Mouse (Mus musculus) MEL (cell line): Measurements from ENCODE around the gene Katnb1. TPM values are rescaled to one million over a fixed set of nuclear protein-coding genes. Genes with fewer than 3 reads are reported as not detected.

ENCODE experiments used
- DNase-seq: peaks from one replicate; pipeline ENCODE4 v3.0.0; 2011; ENCODE audit warnings: low read depth, low spot score
- H3K27ac ChIP-seq: 2 replicates; pipeline ENCODE4 v1.5.1; 2012; ENCODE audit warnings: low read depth, mild to moderate bottlenecking, control low read depth, low read length, moderate library complexity; ENCODE audit not compliant: control insufficient read depth
- H3K27me3 ChIP-seq, 2 experiments: fragments of 150-350 bp in 1 of 2; sonication (generic) in 1 of 2; 2 replicates each; pipeline ENCODE4 v1.6.1; 2012; ENCODE audit warnings: low read length in 2 of 2, mild to moderate bottlenecking in 2 of 2, improper control_type of control experiment in 1 of 2, moderate library complexity in 1 of 2; ENCODE audit not compliant: insufficient read depth in 2 of 2, control insufficient read depth in 1 of 2
- H3K36me3 ChIP-seq, 2 experiments: 2 replicates each; pipeline ENCODE4 v1.6.1; 2012 to 2014; ENCODE audit warnings: low read length in 2 of 2, improper control_type of control experiment in 1 of 2, inconsistent platforms in 1 of 2, mild to moderate bottlenecking in 1 of 2; ENCODE audit not compliant: insufficient read depth in 2 of 2, control insufficient read depth in 1 of 2
- H3K4me1 ChIP-seq, 2 experiments: fragments of 150-350 bp in 1 of 2; sonication (generic) in 1 of 2; 2 replicates each; pipeline ENCODE4 v1.6.1; 2012; ENCODE audit warnings: low read length in 2 of 2, improper control_type of control experiment in 1 of 2, mild to moderate bottlenecking in 1 of 2; ENCODE audit not compliant: insufficient read depth in 2 of 2, control insufficient read depth in 1 of 2
- H3K4me3 ChIP-seq, 2 experiments: fragments of 150-350 bp in 1 of 2; sonication (generic) in 1 of 2; 2 replicates each; pipeline ENCODE4 v1.5.1; 2012; ENCODE audit warnings: low read depth in 2 of 2, low read length in 2 of 2, mild to moderate bottlenecking in 2 of 2, moderate library complexity in 2 of 2, control low read depth in 1 of 2, improper control_type of control experiment in 1 of 2; ENCODE audit not compliant: control insufficient read depth in 1 of 2, insufficient read depth in 1 of 2
- H3K79me2 ChIP-seq: 2 replicates; pipeline ENCODE4 v1.6.1; 2012; ENCODE audit warnings: mild to moderate bottlenecking, low read length, moderate library complexity; ENCODE audit not compliant: control insufficient read depth, poor library complexity, insufficient read depth
- H3K9ac ChIP-seq: 2 replicates; pipeline ENCODE4 v1.6.1; 2012; ENCODE audit warnings: low read depth, mild to moderate bottlenecking, control low read depth, low read length, moderate library complexity; ENCODE audit not compliant: control insufficient read depth, poor library complexity, severe bottlenecking
- H3K9me3 ChIP-seq: fragments of 150-350 bp; sonication (generic); replicated peaks from 2 replicates; pipeline ENCODE4 v1.6.1; 2012; ENCODE audit warnings: mild to moderate bottlenecking, low read length, improper control_type of control experiment, moderate library complexity; ENCODE audit not compliant: insufficient read depth
- BHLHE40 ChIP-seq: IDR thresholded peaks from 2 replicates; pipeline ENCODE4 v1.6.1; 2012; ENCODE audit warnings: low read depth, mild to moderate bottlenecking, inconsistent platforms, low read length, improper control_type of control experiment, borderline replicate concordance
- CHD2 ChIP-seq: IDR thresholded peaks from 2 replicates; pipeline ENCODE4 v1.6.1; 2011; ENCODE audit warnings: low read length, improper control_type of control experiment
- CTCF ChIP-seq, 3 experiments: IDR thresholded peaks in 2 of 3; conservative IDR thresholded peaks in 1 of 3; 2 replicates each; pipeline ENCODE4 v1.5.1; 2011 to 2012; ENCODE audit warnings: low read length in 3 of 3, low read depth in 2 of 3, mild to moderate bottlenecking in 2 of 3, improper control_type of control experiment in 1 of 3, inconsistent platforms in 1 of 3, mixed read lengths in 1 of 3, moderate library complexity in 1 of 3; ENCODE audit not compliant: control insufficient read depth in 1 of 3, insufficient read depth in 1 of 3, poor library complexity in 1 of 3, severe bottlenecking in 1 of 3
- E2F4 ChIP-seq: IDR thresholded peaks from 2 replicates; pipeline ENCODE4 v1.6.1; 2011; ENCODE audit warnings: low read depth, low read length, improper control_type of control experiment, borderline replicate concordance
- ELF1 ChIP-seq: IDR thresholded peaks from 2 replicates; pipeline ENCODE4 v1.6.1; 2014; ENCODE audit warnings: low read depth, mild to moderate bottlenecking, inconsistent platforms, low read length, improper control_type of control experiment, moderate library complexity
- EP300 ChIP-seq, 2 experiments: IDR thresholded peaks; 2 replicates each; pipeline ENCODE4 v1.6.1; 2011; ENCODE audit warnings: improper control_type of control experiment in 2 of 2, low read length in 2 of 2, low read depth in 1 of 2, mild to moderate bottlenecking in 1 of 2
- GATA1 ChIP-seq: IDR thresholded peaks from 2 replicates; pipeline ENCODE4 v1.6.1; 2011; ENCODE audit warnings: low read depth, low read length, improper control_type of control experiment
- KAT2A ChIP-seq: conservative IDR thresholded peaks from 2 replicates; pipeline ENCODE4 v1.6.1; 2012; ENCODE audit warnings: low read depth, low read length, improper control_type of control experiment, inconsistent platforms
- MAFK ChIP-seq: IDR thresholded peaks from 2 replicates; pipeline ENCODE4 v1.6.1; 2011; ENCODE audit warnings: low read depth, mild to moderate bottlenecking, low read length, improper control_type of control experiment, borderline replicate concordance
- MAZ ChIP-seq: IDR thresholded peaks from 2 replicates; pipeline ENCODE4 v1.6.1; 2012; ENCODE audit warnings: low read depth, mild to moderate bottlenecking, inconsistent platforms, low read length, improper control_type of control experiment
- MEF2A ChIP-seq: IDR thresholded peaks from 2 replicates; pipeline ENCODE4 v1.6.1; 2014; ENCODE audit warnings: low read depth, mild to moderate bottlenecking, inconsistent platforms, low read length, improper control_type of control experiment; ENCODE audit not compliant: poor library complexity, insufficient replicate concordance, severe bottlenecking; ENCODE audit errors: extremely low read depth
- MXI1 ChIP-seq: IDR thresholded peaks from 2 replicates; pipeline ENCODE4 v1.6.1; 2011; ENCODE audit warnings: mild to moderate bottlenecking, low read depth, low read length, improper control_type of control experiment
- MYC ChIP-seq: IDR thresholded peaks from 2 replicates; pipeline ENCODE4 v1.6.1; 2011; ENCODE audit warnings: low read depth, mild to moderate bottlenecking, low read length, improper control_type of control experiment, moderate library complexity
- POLR2A ChIP-seq, 2 experiments: IDR thresholded peaks; 2 replicates each; pipeline ENCODE4 v1.6.1; 2011 to 2012; ENCODE audit warnings: low read length in 2 of 2, mild to moderate bottlenecking in 2 of 2, control low read depth in 1 of 2, improper control_type of control experiment in 1 of 2, low read depth in 1 of 2, moderate library complexity in 1 of 2; ENCODE audit not compliant: control insufficient read depth in 1 of 2, insufficient read depth in 1 of 2, poor library complexity in 1 of 2
- POLR2AphosphoS2 ChIP-seq: IDR thresholded peaks from 2 replicates; pipeline ENCODE4 v1.6.1; 2011; ENCODE audit warnings: low read length, improper control_type of control experiment
- RCOR1 ChIP-seq: IDR thresholded peaks from 2 replicates; pipeline ENCODE4 v1.6.1; 2012; ENCODE audit warnings: low read depth, mild to moderate bottlenecking, inconsistent platforms, low read length, improper control_type of control experiment
- SIN3A ChIP-seq: IDR thresholded peaks from 2 replicates; pipeline ENCODE4 v1.6.1; 2012; ENCODE audit warnings: low read length, improper control_type of control experiment, inconsistent platforms
- SMC3 ChIP-seq: IDR thresholded peaks from 2 replicates; pipeline ENCODE4 v1.6.1; 2011; ENCODE audit warnings: low read depth, low read length, improper control_type of control experiment
- TAL1 ChIP-seq: IDR thresholded peaks from 2 replicates; pipeline ENCODE4 v1.6.1; 2012; ENCODE audit warnings: mild to moderate bottlenecking, inconsistent platforms, low read length, moderate library complexity, mixed read lengths
- TCF12 ChIP-seq: IDR thresholded peaks from 2 replicates; pipeline ENCODE4 v1.6.1; 2014; ENCODE audit warnings: low read depth, mild to moderate bottlenecking, inconsistent platforms, low read length, improper control_type of control experiment, moderate library complexity
- ZC3H11A ChIP-seq: IDR thresholded peaks from 2 replicates; pipeline ENCODE4 v1.6.1; 2012; ENCODE audit warnings: low read depth, mild to moderate bottlenecking, inconsistent platforms, low read length, improper control_type of control experiment
- ZMIZ1 ChIP-seq: IDR thresholded peaks from 2 replicates; pipeline ENCODE4 v1.6.1; 2012; ENCODE audit warnings: low read depth, mild to moderate bottlenecking, inconsistent platforms, low read length, improper control_type of control experiment, moderate library complexity
- ZNF384 ChIP-seq: IDR thresholded peaks from 2 replicates; pipeline ENCODE4 v1.6.1; 2012; ENCODE audit warnings: low read depth, mild to moderate bottlenecking, inconsistent platforms, low read length, improper control_type of control experiment
- polyA plus RNA-seq, 2 experiments: library from polyadenylated mRNA; stranded (reverse) in 1 of 2; unstranded in 1 of 2; fragments of >175 nt in 1 of 2; fragments of >200 nt in 1 of 2; gene quantifications; 2 replicates each; pipeline versions ENCODE4 v1.2.1 to v1.2.4; 2012; ENCODE audit warnings: low replicate concordance in 2 of 2, low read depth in 1 of 2; ENCODE audit not compliant: insufficient read length in 2 of 2, insufficient read depth in 1 of 2, missing spikeins in 1 of 2
- total RNA-seq: library from RNA; depleted of rRNA; stranded (reverse); fragments of 300-350 nt; gene quantifications from 2 replicates; pipeline ENCODE4 v1.2.3, GENCODE M21; 2012

Gene Katnb1
- total and polyA plus RNA-seq, 3 experiments = 13.6 to 23.8 TPM; not detected in 1

- peaks cover 0 to 5% of the 10 kb centered on the region in 2 experiments; a peak in 1 of 4 replicates for H3K36me3 ChIP-seq
- no peak overlapping the region for H3K9ac ChIP-seq
- no peak overlapping the region for H3K27ac ChIP-seq
- DNase-seq = no peak
- peaks cover 0 to 14% of the 10 kb centered on the region in 2 experiments for H3K4me1 ChIP-seq
- no peaks in the 10 kb centered on the region for H3K27me3 ChIP-seq
- no peaks in the 10 kb centered on the region for H3K9me3 ChIP-seq
- H3K79me2 ChIP-seq = peaks cover 2% of the 10 kb centered on the region; the same call in 1 of the 2 replicates
- TF ChIP-seq ZC3H11A (no peak), ZNF384 (no peak), TAL1 (no peak), POLR2A (IDR thresholded peaks at IDR 0.05; ENCODE audit: control insufficient read depth in 1 of 2, insufficient read depth in 1 of 2, low read depth in 1 of 2, low read length in 2 of 2, poor library complexity in 1 of 2) (no peak), BHLHE40 (no peak), E2F4 (no peak), RCOR1 (no peak), TCF12 (no peak), SIN3A (no peak), ELF1 (no peak), SMC3 (no peak), CTCF (IDR thresholded peaks at IDR 0.05 in 2 of 3, conservative IDR thresholded peaks at IDR 0.05 in 1 of 3; ENCODE audit: control insufficient read depth in 1 of 3, insufficient read depth in 1 of 3, low read depth in 2 of 3, low read length in 3 of 3, poor library complexity in 1 of 3, severe bottlenecking in 1 of 3) (no peak), ZMIZ1 (no peak), POLR2AphosphoS2 (no peak), MAZ (no peak)
- no peak overlapping the region for H3K4me3 ChIP-seq
Observed at GRCm38 (mm10) chr8:95143805-95144630, 63.0 kb downstream of the Katnb1 start.

DNA sequence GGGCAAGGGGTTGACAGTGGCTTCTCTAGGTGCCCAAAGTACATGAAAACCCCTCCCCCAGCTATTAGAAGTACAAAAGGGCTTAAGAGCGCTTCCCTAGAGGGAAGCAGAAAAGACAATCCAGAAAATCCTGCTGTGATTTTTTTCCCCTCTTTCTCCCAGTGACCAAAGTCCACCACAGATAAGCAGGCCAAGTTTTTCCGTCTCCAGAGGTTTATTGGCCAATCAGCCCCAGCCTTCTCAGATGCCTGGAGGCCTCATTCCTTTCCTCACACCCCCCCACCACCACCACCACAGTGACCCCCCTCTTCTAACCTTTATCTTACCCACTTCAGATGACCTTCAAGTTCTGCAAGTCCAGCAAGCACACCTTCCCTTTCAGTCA lies 63.6 kb downstream of the Katnb1 start:
- TF ChIP-seq MXI1 (no peak), CHD2 (no peak), MEF2A (no peak), POLR2AphosphoS2 (no peak), SMC3 (no peak), EP300 (IDR thresholded peaks at IDR 0.05; ENCODE audit: low read depth in 1 of 2, low read length in 2 of 2) (no peak), TAL1 (no peak), E2F4 (no peak), KAT2A (no peak), TCF12 (no peak), ZC3H11A (no peak), ELF1 (no peak), MYC (no peak), MAFK (no peak), SIN3A (no peak), GATA1 (no peak)
- Histone ChIP-seq H3K4me1 (peaks cover 0 to 20% of the 10 kb centered on the region in 2 experiments), H3K27me3 (no peaks in the 10 kb centered on the region), H3K9me3 (no peaks in the 10 kb centered on the region), H3K79me2 (peaks cover 2% of the 10 kb centered on the region; the same call in 1 of the 2 replicates), H3K4me3 (no peak overlapping the region), H3K27ac (no peak overlapping the region), H3K36me3 (peaks cover 0 to 5% of the 10 kb centered on the region in 2 experiments; a peak in 1 of 4 replicates), H3K9ac (no peak overlapping the region)
- no peak for DNase-seq
